Mouse (Mus musculus): ENCODE data around the gene Gsx1.

Gene Gsx1

DNA sequence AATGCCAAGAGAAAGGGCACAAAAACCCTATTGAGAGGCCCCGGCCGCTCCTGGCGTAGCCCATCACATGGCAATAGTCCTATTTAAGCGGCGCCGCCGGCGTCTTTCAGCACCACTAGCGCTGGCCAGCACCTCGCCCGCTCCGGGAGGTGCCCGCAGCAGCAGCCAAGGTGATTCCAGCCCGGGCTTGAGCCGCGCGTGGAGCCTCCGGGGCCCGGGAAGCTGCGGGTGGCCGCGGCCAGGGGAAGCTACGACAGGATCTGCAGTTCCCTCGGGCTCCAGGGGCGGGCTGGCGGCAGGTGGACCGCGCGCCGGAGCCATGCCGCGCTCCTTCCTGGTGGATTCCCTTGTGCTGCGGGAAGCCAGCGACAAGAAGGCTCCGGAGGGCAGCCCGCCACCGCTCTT, at the start of gene Gsx1:
TSS of gene Gsx1 (plus strand) at position 126 of the 405 bp plus-strand sequence.
- DNase-seq (ENCODE audit: low spot score) = peak; percentile 81

DNA sequence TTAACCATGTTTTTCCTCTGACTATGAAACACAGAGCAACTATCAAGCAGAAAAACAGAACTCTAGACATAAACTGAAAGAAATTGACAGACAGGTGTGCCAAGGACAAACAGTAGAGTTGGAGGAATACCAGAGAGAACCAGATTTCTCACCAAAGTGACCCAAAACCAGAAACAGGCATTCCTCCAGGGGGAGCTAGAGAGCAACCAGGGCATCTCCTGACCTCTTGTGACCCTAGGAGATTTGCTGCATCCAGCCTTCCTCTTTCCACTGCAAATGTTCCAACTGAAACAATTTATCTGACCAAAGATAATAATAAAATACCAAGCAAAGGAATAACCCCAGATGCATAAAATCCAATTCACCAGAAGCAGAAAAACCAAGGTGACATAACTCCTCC, 41.2 kb upstream of the Gsx1 start:
- DNase-seq (ENCODE audit: low spot score) = no peak

DNA sequence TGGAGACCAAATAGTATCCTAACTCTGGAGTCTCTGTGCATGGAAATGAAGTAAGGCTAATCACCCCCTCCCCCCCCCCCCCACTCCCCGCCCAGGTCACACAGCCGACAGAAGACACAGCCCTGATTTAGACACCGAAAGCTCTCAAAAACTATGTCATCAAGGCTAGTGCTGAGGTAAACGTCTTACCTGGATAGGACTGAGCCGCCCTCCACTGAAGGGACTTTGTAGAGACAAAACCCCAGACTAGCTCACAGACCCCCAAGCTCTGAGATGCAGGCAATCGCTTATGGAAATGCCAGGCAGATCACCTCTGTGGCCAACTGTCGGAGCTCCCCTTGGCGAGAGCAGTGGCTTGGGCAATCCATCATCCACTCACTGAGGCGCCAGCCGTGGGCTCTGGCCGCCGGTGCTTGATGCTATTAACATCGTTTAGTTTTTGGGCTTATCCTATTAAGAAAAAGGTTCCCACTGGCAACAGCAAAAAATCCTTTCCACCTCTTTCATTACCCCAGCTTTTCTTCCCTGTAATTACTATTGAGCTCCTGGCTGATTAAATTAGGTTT, 33.6 kb upstream of the Gsx1 start:
- DNase-seq (ENCODE audit: low spot score) = peak; percentile 51

DNA sequence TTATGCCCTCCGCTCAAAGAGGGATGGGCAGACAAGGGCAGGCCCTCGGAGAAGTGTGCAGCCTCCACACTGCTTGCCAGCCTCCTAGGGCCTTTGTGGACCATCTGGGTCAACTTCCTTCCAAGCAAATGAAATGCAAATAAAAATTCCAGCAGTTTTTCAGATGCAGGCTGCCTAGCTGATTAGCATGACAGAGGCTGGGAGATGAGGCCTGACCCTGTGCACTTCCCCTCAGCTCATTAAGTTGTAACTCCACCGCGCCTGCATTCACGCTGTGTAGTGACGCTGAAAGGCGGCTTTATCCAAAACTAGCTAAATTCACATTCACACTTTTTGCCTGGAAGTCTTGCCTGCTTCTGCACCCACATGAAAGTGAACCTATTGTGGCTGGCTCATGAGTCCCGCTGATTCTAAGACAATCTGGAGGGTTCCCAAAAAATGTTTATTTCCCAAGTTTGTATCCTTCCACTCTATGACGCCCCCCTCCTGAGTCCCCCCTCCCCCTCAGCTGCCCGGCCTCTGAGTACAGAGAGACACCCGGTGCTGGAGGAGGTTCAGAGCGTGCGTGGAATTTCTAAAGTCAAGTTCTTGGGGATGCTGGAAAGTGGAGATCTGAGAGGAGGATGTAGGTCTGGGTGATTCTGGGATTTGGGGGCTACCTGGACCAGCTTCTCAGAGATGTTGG, 32.9 kb upstream of the Gsx1 start:
- peak; percentile 85 for DNase-seq (ENCODE audit: low spot score)

DNA sequence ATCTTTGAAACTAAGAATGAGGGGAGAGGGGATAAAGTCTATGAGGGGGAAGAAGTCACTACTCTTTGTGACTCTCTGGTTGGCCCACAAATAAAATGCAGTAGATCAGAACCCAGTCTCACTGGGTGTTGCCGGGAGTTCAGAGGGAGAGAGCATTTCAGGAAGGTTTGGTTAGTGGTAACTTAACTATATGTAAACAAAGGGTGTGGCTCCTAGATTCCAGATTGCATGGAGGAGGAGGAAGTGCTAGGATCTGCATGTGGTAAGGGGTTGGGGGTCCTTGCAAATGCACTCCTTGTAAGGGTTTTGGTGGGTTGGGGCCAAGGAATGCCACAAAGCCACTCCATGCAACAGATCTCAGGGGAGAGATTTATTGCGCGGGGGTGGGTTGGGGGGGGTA, 32.1 kb upstream of the Gsx1 start:
- no peak for DNase-seq (ENCODE audit: low spot score)

DNA sequence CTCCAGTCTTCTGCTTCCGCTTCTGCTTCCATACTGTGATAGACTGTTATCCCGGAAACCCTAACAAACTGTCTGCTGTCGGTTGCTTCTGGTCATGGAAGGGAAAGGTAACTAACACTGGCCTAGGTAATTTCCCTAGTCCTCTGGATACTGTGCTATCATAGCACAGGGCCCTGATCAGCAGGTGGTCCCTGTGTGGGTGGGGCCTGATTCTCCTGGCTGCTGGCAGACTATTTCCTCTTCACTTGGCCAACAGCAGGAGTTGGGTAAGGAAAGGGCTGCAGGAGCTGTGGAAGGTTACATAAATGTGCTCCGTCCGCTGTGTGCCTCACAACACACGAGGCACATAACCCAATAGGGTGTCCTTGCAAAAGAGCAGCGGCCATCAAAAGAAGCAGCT, 31.1 kb upstream of the Gsx1 start:
- DNase-seq (ENCODE audit: low spot score) = no peak

DNA sequence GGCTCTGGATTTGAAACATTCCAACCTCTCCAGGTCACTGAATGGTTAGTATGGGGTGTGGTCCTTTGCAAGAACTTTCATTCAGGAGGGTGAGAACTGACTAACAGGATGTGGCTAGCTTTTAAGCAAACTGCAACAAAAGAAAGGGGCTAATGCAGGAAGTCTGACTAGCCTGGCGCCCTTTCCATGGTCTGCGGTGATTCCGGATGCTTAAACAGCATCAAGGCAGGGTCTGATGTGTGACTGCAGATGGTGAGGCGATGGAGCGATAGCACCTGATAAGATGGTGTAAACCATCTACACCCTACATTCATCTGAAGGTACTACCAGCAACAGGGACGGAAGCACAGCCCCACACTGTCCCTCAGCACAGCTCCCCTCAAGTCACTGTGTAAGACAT, 29.2 kb upstream of the Gsx1 start:
- DNase-seq (ENCODE audit: low spot score) = no peak

DNA sequence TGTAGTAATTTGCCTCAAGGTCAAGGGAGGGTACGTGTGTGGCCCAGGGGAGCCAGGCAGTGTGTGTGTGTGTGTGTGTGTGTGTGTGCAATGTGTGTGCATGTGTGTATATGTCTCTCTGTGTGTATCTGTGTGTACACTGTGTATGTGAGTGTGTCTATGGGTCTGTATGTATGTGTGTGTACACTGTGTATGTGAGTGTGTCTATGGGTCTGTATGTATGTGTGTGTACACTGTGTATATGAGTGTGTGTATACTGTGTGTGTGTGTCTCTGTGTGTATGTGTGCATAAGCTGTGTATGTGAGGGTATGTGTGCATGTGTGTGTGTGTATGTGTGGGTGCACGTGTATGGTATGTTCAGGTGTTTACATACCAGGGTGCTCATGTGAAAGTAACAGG, 28.7 kb upstream of the Gsx1 start:
- DNase-seq (ENCODE audit: low spot score) = no peak

DNA sequence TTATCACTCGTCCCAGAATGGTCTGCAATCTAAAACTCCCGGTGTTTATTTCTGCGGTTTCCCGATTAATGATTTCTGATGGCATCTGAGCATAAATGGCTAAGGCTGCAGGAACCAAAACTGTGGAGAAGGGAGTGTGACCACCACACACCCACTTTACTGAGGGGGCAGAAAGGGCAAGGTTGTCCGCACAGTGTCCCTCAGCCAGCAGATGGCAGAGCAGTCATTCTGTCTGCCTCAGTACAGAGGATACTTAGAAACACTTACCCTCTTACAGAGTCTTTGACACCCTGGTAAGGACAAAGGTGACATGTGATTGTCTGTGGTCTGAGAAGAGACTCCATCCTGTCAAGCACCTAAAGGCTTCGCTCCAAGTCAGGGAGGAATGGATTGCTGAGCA, 23.4 kb upstream of the Gsx1 start:
- no peak for DNase-seq (ENCODE audit: low spot score)

DNA sequence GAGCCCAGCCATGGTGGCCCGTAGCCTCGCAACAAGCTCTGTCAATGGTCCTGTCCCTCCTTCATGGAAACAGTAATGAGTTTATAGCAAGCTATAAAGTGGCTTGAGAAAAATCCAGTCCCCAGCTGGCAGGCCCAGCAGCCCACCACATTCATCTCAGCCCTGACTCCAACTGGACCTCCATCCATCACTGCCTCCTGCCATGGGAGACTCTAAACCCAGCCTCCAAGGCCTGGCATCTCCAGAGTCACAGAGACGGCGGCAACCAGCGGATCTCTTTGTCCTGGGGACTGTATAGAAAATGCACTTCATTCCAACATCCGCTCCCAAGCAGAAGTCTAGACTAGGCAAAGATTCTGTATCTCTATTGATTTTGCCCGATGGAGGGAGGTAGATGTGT, 18.4 kb upstream of the Gsx1 start:
- no peak for DNase-seq (ENCODE audit: low spot score)

DNA sequence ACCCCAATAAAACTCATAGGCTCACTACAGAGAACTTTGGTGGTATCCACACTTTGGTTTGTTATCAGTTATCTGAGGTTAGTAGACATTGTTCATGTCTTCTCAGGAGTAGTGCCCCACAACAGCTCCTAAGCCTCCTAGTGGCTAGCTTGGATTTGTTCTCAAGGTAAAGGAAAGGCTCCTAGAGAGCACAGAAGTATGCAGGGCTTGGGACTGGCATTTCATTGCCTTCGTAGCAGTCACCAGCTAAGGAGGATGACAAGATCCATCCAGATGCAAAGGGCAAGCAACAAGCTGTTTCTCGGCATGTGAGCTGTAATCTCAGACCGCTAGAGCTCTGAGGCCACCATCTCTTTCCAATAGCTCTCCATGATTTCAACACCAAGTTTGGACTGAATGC, 14.4 kb upstream of the Gsx1 start:
- no peak for DNase-seq (ENCODE audit: low spot score)

DNA sequence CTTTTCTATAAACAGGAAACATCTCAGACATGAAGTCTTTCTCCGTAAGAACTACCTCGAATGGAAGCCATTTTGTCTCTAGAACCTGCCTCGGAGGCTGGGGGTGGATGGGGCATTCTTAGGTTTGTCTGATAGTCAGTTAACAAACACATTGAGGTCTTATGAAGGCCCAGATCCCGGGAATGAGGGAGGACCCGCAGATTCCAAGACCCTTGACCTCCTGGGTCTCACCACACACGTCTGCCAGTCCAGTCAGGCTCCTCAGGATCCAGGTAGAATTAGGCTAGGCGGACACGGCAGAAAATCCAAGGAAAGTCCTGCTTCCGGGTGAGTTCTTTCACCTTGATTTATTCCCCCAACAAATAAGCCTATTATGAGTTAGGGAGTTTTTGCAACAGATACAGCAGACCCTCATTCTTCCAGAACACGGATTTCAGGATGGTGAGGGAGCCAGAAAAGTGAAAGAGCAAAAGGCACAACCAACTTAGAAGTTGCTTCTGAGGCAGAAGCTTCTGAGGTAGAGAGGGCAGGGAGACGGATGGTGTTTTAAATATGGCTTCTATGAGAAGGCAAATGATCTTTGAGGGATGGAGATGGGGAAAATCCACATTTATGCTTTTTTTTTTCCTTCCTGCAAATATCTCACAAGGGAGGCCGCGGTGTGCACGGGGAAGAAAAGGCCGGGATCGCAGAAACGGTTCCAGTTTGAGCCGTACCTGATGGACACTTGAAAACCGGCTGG, 3.2 kb upstream of the Gsx1 start:
- no peak for DNase-seq (ENCODE audit: low spot score)

DNA sequence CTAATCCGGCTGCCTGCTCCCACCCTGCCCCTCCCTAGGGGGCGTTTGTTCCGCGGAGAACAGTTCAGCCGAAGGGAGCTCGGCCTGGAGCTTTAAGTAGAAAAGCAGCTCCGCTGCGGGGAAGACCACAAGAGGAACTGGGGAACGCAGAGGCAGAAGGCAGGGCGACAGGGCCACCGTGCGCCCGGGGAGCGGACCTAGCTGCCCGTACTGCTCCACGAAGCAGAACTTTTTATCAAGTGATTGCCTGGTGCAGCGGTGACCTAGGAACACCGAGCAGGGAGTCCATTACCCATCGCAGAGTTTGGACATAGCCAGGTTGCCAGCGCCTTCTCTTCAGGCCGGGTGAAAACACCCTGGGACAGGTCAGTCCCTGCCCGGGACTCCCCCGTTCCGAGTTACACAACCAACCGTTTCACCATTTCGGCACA, 2.5 kb upstream of the Gsx1 start:
- peak; percentile 60 for DNase-seq (ENCODE audit: low spot score)

DNA sequence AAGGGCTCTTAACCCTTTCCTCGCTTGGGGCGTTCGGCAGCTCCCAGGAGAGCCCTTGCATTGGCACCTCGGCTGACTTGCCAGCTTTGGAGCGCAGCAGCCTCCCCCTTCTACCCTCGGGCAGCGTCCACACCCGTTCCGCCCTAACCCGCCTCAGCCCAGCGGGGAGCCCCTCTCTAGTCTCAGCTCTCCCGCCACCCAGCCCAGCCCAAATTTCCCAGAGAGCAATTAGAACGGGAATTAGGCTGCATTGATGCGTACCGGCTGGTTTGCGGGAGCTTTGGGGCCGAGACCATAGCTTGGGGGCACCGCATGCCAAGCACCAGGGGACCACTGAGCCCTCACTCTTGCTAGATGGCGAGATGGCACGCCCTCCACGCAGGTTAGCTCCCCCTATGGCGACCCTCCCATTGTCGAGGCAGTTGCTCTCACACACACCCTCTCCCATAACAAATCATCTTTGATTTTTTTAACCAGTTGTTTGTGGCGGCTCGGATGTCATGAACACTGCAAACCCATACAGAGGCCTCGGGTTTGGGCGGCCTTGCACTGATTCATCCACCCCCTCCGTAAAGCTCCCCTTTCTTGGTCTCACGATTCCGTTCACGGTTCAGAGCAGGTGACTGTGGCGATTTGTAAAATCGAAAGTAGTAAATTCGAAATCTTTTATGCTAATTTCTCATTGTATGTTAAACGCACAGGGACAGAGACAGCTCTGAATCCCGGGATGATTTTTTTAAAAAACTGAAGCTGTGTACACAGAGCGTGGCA, 1.5 kb upstream of the Gsx1 start:
- DNase-seq (ENCODE audit: low spot score) = no peak

DNA sequence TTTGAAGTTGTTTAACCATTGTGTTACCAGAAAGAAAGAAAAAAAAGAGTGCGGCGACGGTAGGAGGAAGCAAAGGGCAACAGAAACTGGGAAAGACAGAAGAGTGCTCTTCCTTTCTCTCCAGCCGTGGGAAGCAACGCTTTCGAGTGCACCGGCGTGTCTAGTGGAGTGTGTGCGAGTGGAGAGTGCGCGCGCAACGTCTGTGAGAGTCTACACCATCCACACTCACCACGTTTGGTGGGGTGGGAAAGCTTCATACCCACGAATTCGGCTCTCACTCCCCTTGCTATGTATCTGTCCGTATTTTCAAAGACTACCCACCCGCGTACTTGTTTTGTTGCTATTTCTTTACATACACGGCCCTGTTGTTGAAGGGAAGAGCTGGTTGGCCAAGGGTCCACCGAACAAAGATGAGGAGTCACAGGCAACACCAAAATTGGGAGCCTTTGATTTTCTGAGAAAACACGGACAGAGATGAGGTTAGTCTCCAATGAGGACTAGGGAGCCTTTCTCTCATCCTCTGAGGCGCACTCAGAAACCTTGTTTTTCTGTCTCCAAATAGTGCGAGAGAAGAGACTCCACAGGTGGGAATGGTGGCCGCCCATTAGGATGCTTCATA, 835 bp upstream of the Gsx1 start:
- DNase-seq (ENCODE audit: low spot score) = no peak

DNA sequence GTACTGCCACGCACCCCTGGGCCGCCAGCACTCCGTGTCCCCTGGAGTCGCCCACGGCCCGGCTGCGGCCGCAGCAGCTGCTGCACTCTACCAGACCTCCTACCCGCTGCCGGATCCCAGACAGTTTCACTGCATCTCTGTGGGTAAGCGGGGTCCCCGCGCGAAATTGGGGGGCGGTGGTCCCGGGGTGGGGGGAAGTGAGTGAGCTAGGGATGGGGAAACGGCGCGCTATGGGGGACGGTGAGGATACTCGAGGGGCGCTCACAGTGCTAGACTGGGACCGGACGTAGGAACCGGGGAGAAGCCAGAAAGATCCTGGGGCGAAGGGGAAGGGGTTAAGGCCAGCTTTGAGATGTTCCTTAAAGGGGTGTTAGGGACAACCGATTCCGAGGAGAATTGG, 660 bp downstream of the Gsx1 start:
- DNase-seq (ENCODE audit: low spot score) = no peak

DNA sequence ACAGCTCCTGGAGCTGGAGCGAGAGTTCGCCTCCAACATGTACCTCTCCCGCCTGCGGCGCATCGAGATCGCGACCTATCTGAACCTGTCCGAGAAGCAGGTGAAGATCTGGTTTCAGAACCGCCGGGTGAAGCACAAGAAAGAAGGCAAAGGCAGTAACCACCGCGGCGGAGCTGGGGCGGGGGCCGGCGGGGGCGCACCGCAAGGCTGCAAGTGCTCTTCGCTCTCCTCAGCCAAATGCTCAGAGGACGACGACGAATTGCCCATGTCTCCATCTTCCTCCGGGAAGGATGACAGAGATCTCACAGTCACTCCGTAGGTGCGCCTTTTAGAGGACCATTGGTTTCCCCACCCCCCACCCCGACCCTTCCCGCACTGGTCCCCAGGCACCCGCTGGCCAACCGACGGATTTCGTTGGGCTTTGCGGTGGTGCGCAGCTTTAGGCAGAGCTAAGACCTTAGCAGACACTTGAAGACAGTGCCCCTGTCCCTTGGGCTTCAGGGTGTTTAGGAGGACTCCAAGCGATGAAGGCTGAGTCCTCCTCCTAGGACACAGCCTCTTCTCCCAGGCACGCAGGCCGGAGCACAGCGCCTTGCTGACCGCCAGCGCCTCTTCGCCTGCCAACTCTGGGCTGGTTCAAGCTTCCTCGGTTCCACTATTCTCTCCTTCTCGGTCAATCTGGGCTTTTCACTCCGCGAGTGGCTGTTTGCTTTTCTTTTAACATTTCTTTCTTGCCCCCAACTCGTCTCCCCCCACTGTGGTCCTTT, 1.5 kb downstream of the Gsx1 start:
- DNase-seq (ENCODE audit: low spot score) = no peak

DNA sequence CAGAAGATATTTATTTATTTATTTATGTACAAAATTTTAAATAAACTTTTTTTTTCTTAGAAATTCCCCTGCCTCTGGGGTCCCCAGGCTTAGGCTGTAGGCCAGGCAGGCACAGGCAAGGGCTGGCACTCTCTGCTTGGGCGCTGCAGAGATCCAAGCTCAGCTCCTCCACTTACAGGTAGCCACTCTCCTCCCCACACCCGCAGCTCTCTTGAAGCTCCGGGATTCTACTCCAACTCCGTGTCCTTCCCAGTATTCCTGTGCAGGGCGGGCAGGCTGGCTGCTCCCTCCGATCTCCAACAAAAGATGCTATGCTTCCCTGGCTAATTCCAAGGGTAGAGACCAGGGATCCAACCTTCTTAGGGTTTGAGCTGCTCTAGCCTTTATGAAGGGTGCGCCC, 2.4 kb downstream of the Gsx1 start:
- no peak for DNase-seq (ENCODE audit: low spot score)

DNA sequence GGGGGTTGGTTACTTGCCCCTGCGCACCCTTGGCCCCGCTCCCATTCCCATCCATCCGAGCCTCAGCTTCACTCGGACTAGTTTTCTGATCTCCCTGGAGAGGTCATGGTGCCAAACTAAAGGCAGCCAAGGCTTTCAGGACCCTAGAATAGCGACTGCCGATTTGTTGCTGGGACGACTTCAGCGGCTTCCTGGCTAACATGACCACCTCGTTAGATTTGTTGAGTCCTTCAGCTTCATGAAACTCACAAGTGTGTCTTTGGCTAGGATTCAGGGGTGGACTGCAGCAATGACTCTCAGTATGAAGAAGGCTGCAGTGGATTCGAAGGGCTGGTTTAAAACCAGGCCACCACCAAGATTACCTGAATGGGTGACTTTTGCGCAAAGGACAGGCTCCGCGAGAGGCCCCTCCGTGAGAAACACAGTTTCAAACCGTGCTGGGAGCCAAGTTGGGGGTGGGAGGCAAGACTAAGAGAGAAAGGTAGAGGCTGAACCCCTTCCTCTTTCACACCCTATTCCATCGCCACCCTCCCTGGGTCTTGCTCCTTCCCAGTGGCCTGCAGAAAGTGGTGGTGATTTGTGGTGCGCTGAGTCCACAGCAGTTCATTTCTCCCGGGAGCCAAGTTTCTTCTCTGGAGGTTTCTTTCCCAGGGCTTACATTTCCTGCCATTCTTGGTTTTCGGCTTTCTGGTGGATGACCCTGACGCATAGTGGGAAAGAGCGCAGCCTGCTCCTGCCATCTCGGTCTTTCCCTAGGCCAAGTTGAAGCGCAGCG, 3.5 kb downstream of the Gsx1 start:
- DNase-seq (ENCODE audit: low spot score) = no peak

DNA sequence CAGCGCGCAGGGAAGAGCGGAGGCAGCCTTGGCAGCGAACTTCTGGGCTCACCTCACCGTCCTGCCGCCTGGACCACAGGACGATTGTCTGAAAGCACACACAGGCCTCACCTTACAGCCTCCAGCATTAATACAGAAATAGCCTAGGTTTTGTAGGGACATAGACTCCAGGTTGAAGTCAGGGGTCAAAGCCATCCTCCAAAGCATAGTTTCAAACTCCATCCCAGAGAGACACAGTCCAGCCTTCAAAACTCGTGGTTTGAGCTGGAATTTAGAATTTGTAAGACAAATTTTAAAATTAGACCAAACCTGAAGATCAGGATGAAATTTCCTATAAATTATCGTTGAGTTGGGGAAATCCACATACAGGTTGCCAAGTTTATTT, 4.1 kb downstream of the Gsx1 start:
- DNase-seq (ENCODE audit: low spot score) = no peak

DNA sequence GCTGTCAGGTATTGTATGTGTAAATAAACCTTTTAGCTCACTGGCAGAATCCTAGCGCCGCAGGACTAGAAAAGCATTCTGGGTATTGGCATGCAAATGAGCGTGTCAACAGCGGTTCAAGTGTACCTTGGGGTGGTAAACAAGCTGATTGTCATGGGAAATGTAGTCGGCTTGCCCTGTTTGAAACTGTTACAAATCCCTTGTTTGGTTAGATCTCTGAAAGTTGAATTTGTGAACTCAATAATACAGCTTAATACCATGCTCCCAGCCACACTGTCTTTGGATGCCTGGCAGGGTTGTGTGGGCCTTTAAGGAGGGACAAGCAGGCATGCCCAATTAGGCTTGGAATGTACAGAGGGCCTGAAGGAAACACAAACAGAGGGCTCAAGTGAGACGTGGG, 16.4 kb downstream of the Gsx1 start:
- DNase-seq (ENCODE audit: low spot score) = no peak

Measured in embryo, embryonic 10 days (tissue).